Mouse (Mus musculus) ES-Bruce4 (cell line): Measurements from ENCODE around the gene Nup210. TPM values are rescaled to one million over a fixed set of nuclear protein-coding genes. Genes with fewer than 3 reads are reported as not detected.

Experiments
- H3K27ac ChIP-seq: 2 replicates; pipeline ENCODE4 v1.5.1; 2012; ENCODE audit warnings: low read length, inconsistent platforms; ENCODE audit not compliant: insufficient read depth
- H3K27me3 ChIP-seq: 2 replicates; pipeline ENCODE4 v1.6.1; 2012; ENCODE audit warnings: mild to moderate bottlenecking, low read length, inconsistent platforms; ENCODE audit not compliant: control insufficient read depth, poor library complexity, insufficient read depth, severe bottlenecking
- H3K36me3 ChIP-seq: 2 replicates; pipeline ENCODE4 v1.6.1; 2012; ENCODE audit warnings: inconsistent platforms, mild to moderate bottlenecking, low read length, moderate library complexity; ENCODE audit not compliant: control insufficient read depth, poor library complexity, insufficient read depth, severe bottlenecking
- H3K4me1 ChIP-seq: one replicate; pipeline ENCODE4 v1.8.1; 2011; ENCODE audit warnings: low read length; ENCODE audit not compliant: control insufficient read depth, insufficient read depth
- H3K4me3 ChIP-seq: 2 replicates; pipeline ENCODE4 v1.5.1; 2011; ENCODE audit warnings: low read depth, mild to moderate bottlenecking, low read length
- H3K9ac ChIP-seq: 2 replicates; pipeline ENCODE4 v1.6.1; 2012; ENCODE audit warnings: low read depth, mild to moderate bottlenecking, inconsistent platforms; ENCODE audit not compliant: poor library complexity, severe bottlenecking
- H3K9me3 ChIP-seq: replicated peaks from 2 replicates; pipeline ENCODE4 v1.6.1; 2012; ENCODE audit warnings: mild to moderate bottlenecking, low read length, inconsistent platforms; ENCODE audit not compliant: control insufficient read depth, poor library complexity, insufficient read depth, severe bottlenecking
- CTCF ChIP-seq: IDR thresholded peaks from one replicate; pipeline ENCODE4 v1.8.1; 2011; ENCODE audit warnings: low read depth, low read length
- EP300 ChIP-seq: IDR thresholded peaks from 2 replicates; pipeline ENCODE4 v1.6.1; 2011; ENCODE audit warnings: low read depth, low read length; ENCODE audit not compliant: insufficient read depth
- POLR2A ChIP-seq: IDR thresholded peaks from one replicate; pipeline ENCODE4 v1.8.1; 2011; ENCODE audit warnings: low read length; ENCODE audit not compliant: insufficient read depth
- polyA plus RNA-seq: library from polyadenylated mRNA; stranded (reverse); fragments of >200 nt; gene quantifications from 2 replicates; pipeline ENCODE4 v1.2.4, GENCODE M21; 2011; ENCODE audit warnings: low read depth; ENCODE audit not compliant: missing spikeins, insufficient read depth, insufficient read length

The Nup210 gene
- polyA plus RNA-seq, 1 experiment, result 46.8 TPM

GRCm38 (mm10) chr6:91156062-91156461 lies 39.4 kb upstream of the Nup210 start:
- H3K36me3 ChIP-seq, result no peaks in the 10 kb centered on the region
- H3K4me1 ChIP-seq, result no peaks in the 10 kb centered on the region
- no peak for TF ChIP-seq POLR2A
- TF ChIP-seq EP300, result no peak
- no peak for TF ChIP-seq CTCF
- no peaks in the 10 kb centered on the region for H3K9me3 ChIP-seq
- H3K27me3 ChIP-seq, result no peaks in the 10 kb centered on the region
- H3K27ac ChIP-seq, result no peak overlapping the region
- H3K9ac ChIP-seq, result no peak overlapping the region
- H3K4me3 ChIP-seq, result no peak overlapping the region

- Histone ChIP-seq H3K36me3 (no peaks in the 10 kb centered on the region), H3K9ac (no peak overlapping the region), H3K9me3 (no peaks in the 10 kb centered on the region), H3K27me3 (no peaks in the 10 kb centered on the region), H3K4me3 (no peak overlapping the region), H3K27ac (no peak overlapping the region), H3K4me1 (no peaks in the 10 kb centered on the region)
- TF ChIP-seq CTCF, result no peak
- no peak for TF ChIP-seq EP300
- TF ChIP-seq POLR2A, result no peak
Observed at GRCm38 (mm10) chr6:91155286-91155685, 38.7 kb upstream of the Nup210 start.

GRCm38 (mm10) chr6:91154685-91155084 lies 38.1 kb upstream of the Nup210 start:
- Histone ChIP-seq H3K27ac (no peak overlapping the region), H3K27me3 (no peaks in the 10 kb centered on the region), H3K4me1 (no peaks in the 10 kb centered on the region)

DNA sequence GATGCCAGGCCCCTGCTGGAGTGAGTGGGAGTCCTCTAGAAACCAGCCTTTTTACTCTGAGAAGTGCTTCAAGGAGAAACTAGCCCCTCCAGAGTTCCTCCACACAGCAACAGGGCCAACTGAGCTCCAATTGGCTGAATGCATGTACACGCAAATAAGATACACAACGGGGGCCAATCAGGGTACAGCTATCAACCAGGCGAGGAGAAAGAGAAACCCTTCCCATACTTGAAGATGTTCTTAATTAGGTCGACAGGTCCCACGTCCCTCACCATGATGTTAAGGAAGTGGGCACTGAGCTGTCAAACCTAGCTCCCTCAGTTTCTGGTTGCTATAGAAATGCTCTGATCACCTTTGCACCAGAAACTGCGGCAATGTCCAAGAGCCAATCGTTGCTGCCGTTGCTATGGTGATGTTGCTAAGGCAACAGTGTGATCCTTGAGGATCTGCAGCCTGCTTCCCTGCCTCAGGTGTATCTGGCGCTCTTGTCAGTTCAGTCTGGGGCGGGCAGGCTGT lies 37.0 kb upstream of the Nup210 start:
- Histone ChIP-seq H3K4me1 (no peaks in the 10 kb centered on the region), H3K36me3 (no peaks in the 10 kb centered on the region), H3K9ac (no peak overlapping the region), H3K9me3 (no peaks in the 10 kb centered on the region), H3K27ac (no peak overlapping the region), H3K4me3 (no peak overlapping the region; the same call in 1 of the 2 replicates), H3K27me3 (no peaks in the 10 kb centered on the region)
- TF ChIP-seq POLR2A, result no peak
- TF ChIP-seq EP300, result no peak
- no peak for TF ChIP-seq CTCF

More at GRCm38 (mm10) chr6:91154685-91155084, 38.1 kb upstream of the Nup210 start:
- Histone ChIP-seq H3K36me3 (no peaks in the 10 kb centered on the region), H3K9me3 (no peaks in the 10 kb centered on the region), H3K9ac (no peak overlapping the region), H3K4me3 (no peak overlapping the region)
- TF ChIP-seq POLR2A (no peak), CTCF (no peak), EP300 (no peak)

GRCm38 (mm10) chr6:91152892-91153548 lies 36.4 kb upstream of the Nup210 start:
- H3K4me3 ChIP-seq, result no peak overlapping the region

DNA sequence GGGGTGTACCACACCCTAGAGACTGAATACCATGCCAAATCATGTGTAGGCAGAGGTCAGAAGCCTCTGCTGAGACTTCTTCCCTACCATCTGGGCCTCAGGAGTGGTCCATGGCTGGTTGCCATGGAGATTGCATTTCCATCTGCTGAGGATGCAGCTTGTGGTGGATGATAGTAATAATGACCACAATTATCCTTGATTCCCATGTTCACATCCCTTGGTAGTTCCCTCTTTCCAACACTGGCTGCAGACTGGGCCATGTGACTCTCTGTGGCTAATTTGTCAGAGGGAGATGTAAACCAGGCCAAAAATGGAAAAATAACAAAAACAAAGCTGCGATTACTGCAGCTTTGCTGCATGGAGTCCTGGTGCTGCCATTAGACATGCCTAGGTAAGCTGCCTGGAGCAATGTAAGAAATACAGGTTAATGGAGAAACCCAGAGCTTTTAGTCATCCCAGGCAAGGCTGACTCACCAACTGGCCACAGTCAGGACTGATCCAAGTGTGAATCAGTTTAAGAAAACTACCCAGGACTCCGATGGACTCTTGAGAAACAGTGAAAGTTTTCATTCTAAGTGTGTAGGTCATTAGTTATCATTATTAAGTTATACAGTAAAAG lies 30.6 kb upstream of the Nup210 start:
- no peaks in the 10 kb centered on the region for H3K36me3 ChIP-seq

More at GRCm38 (mm10) chr6:91152892-91153548, 36.4 kb upstream of the Nup210 start:
- no peaks in the 10 kb centered on the region for H3K4me1 ChIP-seq
- no peaks in the 10 kb centered on the region for H3K36me3 ChIP-seq
- H3K27me3 ChIP-seq, result no peaks in the 10 kb centered on the region
- H3K27ac ChIP-seq, result no peak overlapping the region
- no peaks in the 10 kb centered on the region for H3K9me3 ChIP-seq
- H3K9ac ChIP-seq, result no peak overlapping the region
- TF ChIP-seq CTCF (no peak), EP300 (no peak), POLR2A (no peak)

More for the DNA sequence above, 30.6 kb upstream of the Nup210 start:
- Histone ChIP-seq H3K27ac (no peak overlapping the region), H3K4me3 (no peak overlapping the region), H3K9me3 (no peaks in the 10 kb centered on the region), H3K27me3 (no peaks in the 10 kb centered on the region), H3K4me1 (no peaks in the 10 kb centered on the region), H3K9ac (no peak overlapping the region)
- TF ChIP-seq EP300 (no peak), POLR2A (no peak), CTCF (no peak)
